Mouse (Mus musculus) gastrocnemius, postnatal 25 days (tissue): ENCODE data around the gene BC049762. TPM values are rescaled to one million over a fixed set of nuclear protein-coding genes. Genes with fewer than 3 reads are reported as not detected.

ENCODE experiments used
- DNase-seq: peaks from one replicate; pipeline ENCODE4 v3.0.0; 2022
- total RNA-seq, 2 experiments: library from RNA; stranded (reverse); gene quantifications; 1 replicate in 1 of 2; 2 replicates in 1 of 2; pipeline ENCODE4 v1.2.3; 2021

BC049762 gene
- total RNA-seq, 2 experiments from 2014 or later, result not detected

DNA sequence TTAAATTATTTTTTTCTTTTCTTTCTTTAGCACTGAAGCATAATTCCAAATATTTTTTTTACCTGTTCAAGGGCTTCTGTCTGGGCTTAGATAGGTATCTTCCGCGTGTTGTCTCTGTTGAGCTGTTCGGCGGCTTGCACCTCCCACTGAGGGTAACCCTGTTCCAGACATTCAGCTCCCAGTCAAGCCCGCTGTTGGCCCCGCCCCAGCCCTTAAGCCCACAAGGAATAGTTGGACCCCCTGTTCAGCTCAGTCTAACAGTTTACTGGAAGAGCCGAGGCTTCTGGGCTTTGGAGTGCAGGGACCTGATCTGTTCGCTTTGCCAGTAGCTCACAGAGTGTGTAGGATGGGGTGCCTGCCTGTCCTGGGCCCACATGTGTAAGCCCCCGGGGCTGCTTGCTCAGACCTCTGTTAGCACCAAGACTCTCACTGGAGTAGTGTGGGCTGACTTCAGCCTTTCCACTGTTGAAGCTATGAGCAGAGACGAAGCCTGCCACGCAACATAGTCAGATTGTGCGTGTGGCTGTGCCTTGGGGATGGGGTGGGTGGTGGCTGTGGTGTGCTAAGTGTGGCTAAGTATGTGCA lies 43.4 kb downstream of the BC049762 start:
- no peak for DNase-seq

DNA sequence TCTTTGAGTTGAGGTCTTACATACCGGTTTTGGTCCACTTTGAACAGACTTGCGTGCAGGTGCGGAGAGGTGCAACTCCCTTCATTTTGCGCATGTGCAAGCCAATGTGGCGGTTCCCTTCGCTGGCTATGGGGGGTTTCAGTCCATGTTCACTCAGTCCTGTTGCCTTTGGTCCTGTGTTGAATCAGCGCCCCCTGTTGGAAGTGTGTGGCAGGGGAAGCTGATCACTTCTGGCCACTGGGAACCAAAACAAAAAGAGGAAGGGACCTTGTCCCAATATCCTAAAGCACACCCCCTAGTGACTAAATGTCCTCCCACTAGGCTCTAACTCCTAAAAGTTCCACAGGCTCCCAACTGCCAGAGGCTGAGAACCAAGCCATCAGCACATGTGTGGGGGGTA lies 48.8 kb downstream of the BC049762 start:
- no peak for DNase-seq

GRCm38 (mm10) chr11:51211426-51211825 lies 51.4 kb downstream of the BC049762 start:
- DNase-seq, result no peak

- DNase-seq, result no peak
Observed at GRCm38 (mm10) chr11:51207758-51208157, 55.1 kb downstream of the BC049762 start.

Other genes starting within 250 kb of the BC049762 start
- not detected for gene Olfr54, start 248.8 kb downstream of the BC049762 start, total RNA-seq
- not detected for gene Olfr1375, start 214.9 kb downstream of the BC049762 start, total RNA-seq
- gene Zfp354a, start 203.8 kb downstream of the BC049762 start, total RNA-seq, result 1 to 10 TPM; 3.4 to 4.0 TPM
- gene Gm12569, start 42.6 kb downstream of the BC049762 start, total RNA-seq, result not detected
- 10 to 100 TPM; 35.2 to 41.1 TPM for gene Clk4, start 1.3 kb downstream of the BC049762 start, total RNA-seq
- gene Col23a1, start 26.9 kb upstream of the BC049762 start, total RNA-seq, result 1 to 10 TPM; 1.8 to 1.9 TPM